Mouse (Mus musculus) layer of hippocampus, postnatal 36 days (tissue): ENCODE results near the gene Lrrc63. TPM values are rescaled to one million over a fixed set of nuclear protein-coding genes. Genes with fewer than 3 reads are reported as not detected.

Experiments
- DNase-seq, 2 experiments: peaks; one replicate each; pipeline ENCODE4 v3.0.0; 2022
- total RNA-seq, 2 experiments: library from RNA; stranded (reverse); gene quantifications; 2 replicates each; pipeline ENCODE4 v1.2.3; 2021

Lrrc63 gene
- total RNA-seq, 2 experiments from 2014 or later, result not detected

DNA sequence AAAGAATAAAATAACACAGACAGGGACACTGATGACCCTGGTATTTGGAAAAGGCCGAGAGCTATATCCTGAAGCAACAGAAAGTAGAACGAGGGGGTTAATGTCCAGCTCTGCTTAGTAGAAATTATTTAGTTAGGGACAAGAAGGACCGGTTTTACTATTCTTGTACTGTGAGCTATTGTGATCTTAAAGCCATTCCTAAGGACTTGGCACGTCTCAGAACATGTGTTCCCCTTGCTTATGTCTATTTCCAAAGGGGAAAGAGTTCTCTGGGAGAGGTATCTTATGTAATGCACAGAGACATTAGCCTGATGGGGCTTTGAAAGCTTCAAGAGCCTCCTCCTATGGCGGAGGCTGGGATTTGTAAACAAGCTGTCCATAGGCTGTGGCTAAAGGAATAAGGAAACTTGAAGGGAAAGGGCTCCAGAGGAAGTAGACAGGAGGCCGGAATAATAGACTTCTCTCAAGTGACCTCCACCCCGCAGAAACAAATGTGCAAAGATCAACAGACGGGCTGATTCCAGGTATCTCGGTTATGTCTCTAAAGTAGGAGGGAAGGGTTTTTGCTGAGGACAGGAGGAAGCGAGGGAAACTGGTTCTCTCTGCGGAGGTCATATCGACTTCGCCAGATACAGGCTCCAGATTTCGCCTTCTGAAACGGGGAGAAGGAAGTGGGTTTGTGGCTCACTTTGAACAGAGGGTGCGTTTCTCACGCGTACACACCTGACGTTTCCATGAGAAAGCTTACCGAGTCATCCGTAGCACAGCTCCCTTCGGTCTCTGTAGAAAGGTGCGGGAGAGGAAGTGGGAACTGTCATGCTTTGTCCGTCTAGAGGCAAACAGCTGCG is 5.7 kb upstream of the Lrrc63 start:
- DNase-seq, result no peak

DNA sequence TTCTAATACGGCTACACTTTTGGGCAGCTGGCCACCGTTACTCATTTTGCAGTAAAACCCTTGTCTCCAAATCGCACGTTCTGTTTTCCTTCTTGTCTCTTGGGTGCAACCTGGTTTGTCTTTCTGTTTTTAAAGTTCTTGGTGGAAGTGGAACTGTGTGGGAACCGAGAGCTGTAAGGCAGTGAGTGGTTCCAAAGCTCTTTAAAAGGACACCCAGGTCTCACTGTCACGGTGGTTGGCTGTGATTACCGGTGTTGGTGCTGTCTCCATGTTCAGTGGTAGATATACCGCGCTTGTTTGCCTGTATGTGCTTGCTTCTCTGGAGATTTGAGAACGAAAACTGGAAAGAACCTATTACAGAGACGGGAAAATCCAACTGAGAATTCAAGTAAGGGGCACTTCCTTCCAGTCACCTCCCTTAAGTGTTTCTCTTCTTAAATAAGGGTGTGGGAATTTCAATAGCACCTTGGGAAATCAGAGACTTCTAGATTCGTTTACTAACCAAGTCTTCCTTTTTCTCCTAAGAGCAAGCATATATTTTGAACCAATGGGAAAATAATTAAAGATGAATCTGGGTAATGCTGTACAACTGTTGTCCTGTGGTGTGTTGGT is 749 bp upstream of the Lrrc63 start:
- no peak for DNase-seq

DNA sequence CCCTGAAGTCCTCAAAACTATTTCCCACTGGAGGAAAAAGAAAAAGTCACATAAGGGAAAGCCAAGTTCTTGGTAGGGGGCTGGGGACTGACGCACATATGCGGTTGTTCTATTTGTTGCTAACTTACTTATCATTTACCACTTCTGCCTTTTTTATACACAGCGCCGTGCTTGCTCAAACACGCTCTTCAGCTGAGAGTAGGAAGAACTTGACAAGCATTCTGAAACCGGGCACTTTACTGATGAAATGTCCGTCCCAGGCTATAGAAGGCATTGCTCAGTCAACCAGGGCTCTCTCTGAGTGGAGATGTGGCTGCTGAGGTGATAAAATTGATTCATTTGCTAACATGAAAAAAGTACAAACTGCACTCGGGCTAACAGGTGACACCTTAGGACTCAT is 9.0 kb downstream of the Lrrc63 start:
- DNase-seq, result no peak

DNA sequence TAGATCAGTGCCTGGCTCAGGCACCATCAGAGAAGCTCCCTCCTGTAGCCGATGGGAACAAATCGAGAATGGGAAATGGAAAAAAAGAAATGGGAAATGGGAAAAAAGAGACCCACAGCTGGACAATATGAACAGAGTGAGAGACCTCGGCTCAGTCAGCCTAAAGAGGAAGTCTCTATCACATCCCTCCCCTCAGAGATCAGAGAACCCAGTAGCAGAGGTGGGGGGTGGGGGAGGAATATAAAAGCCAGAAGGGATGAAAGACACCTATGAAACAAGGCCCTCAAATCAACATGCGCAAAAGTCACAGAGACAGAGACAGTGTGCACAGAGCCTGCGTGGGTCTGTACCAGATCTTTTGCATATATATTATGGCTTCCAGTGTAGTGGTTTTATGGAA is 27.7 kb downstream of the Lrrc63 start:
- DNase-seq, result no peak

DNA sequence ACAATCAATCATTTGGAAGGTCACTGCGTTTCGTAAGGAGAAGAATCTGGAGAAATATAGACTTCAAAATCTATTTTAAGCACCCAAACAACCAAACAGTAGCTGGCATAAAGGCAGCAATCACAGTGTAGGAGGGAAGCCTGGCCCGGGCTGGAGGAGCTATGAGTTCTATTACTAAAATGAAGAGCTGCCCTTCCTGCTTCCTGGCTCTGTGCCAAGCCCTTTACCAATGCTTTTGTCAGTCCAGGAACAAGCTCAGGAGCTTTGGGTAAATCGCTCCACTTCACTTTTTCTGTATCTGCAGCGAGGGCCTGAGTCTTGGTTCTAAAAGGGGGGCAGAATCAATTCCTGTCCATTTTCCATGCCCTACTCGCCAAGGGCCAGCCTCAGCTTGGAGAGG is 52.7 kb downstream of the Lrrc63 start:
- no peak for DNase-seq

DNA sequence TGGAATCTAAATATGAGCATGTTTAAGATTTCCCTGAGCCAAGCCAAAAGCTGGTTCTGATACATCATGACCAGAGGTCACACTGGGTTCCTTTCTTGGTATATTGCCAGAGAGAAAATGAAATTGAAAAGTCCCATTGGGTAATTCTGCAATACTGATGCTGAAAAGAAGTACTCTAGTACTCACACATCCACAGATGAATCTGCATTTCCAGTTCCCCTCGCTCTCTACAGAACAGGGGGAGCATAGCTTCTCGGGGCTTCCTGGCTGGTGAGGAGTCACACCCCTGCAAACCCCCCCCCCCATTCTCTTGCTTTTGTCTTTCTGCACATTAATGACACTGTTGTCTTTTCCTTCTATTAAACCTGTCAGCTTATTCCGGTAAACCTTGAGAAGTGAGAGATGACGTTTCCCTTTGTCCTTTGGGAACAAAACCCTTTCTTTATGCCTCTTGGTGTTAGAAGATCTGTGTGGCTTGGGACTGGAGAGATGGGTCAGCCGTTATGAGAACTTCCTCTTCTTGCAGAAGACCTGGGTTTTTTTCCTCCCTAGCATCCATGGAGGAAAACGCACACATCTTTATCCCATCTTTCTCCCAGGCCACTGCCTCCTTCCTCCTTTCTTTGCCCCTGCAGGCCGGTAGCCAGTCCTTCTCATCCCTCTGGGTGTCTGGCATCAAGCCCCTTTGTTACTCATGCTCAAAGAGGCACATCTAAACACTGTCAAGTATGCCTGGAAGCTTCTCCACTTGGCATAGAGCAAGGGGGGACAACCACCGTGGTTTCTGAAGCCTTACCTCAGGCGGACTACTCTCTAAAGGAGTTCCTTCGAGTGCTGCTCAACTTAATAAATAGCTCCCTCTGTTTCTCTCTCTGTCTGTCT is 55.1 kb downstream of the Lrrc63 start:
- DNase-seq, result no peak

DNA sequence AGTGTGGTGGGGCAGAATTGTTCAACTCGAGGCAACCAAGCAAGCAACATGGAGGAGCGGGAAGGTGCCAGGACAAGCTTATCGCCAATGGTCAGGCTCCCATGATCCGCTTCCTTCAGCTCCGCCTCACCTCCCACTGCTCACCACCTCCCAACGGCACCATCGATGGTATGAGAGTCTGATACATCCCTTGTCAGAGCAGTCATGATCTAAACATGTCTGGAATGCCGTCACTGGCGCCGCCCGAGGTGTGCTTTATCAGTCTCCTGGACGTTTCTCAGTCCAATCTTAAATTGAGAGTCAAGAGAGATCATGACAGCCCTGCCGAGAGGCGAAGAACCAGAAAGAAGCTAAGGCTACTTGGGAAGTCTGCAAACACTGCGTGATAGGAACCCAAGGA is 59.6 kb downstream of the Lrrc63 start:
- no peak for DNase-seq

DNA sequence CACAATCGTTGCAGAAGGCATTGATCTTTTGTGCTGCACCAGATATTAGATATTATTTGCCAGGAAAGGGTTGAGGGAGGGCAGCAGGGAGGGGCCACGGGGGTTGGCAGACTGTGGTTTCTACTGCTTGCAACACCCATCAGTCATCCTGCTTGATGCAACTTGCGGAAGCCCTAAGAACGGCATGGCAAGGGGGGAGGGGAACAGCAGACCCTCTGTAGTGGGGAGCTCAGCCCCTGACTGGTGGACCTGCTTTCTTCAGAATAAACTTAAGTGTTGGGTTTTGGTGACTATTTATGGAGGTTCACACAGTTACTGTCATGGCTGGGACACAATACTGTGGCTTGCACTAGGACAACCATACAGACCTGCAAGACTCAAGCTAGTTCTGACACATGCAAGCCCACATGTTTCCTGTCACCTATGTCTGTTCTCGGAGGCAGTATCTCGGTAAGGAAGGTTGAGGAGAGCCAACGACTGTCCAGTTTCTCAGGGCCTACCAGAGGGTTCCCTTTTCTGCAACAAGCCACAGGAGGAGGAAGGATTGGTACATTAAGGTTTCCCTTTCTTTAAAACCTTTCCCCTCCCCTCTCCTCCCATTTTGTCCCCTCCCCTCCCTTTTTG is 61.2 kb downstream of the Lrrc63 start:
- no peak for DNase-seq

DNA sequence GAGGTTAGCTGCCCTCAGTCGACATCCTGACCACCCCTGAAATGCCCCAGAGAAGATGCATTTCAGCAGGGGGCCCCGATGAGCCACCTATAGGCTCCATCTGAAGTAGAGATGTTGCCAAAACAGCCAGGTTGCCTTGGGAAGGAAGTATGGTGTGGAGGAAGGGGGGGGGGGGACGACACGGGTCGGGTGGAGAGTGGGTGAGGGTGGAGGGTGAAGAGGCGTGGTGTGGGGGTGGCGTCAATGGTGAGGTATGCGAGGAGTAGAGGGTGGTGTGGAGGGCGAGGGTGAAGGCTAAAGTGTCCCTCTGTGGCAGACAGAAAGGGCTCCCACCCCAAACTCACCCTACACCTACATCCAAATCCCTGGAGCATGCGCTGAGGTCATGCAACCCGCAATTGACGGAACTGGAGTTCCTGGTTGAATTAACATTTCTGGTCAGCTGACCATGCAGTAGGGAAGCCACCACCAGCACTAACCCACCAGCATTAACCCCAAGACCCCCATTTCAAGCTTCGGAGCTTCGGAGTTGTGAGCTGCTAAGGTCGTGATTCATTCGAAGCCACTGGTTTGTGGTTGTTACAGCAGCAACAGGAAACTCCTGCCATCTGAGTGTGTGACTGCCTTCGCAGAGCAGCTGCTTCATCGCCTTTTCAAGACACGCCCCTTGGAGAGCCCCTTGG is 62.1 kb downstream of the Lrrc63 start:
- DNase-seq, result no peak

DNA sequence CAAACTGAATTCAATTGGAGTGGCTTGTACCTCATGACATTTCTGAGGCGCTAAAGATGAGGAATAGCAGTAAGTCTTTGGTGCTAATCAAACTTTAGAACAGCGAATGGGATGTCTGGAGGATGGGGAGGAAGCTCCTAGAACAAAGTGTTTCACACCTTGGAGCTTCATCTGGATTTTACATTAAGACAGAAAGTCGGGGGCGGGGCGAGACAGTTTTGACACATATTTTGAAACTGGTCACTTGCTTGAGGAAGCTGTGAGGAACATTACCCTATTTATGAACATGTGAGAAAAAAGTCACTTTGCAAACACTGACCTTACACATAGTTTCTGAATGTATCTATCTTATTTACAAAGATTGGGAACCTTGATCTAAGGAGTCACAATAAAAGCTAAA is 65.5 kb downstream of the Lrrc63 start:
- no peak for DNase-seq

DNA sequence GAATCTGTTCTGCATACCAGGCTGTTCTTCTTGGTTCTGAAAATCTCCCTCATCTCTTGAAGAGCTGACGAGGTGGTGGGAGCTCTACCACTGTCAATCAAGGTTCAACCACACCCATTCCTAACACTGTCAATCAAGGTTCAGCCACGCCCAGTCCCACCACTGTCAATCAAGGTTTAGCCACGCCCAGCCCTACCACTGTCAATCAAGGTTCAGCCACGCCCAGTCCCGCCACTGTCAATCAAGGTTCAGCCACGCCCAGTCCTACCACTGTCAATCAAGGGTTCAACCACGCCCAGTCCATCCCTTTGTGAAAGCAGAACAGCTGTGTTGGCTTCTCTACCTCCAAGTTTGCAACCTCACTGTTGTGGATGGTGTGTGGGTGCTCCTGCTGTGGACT is 66.2 kb downstream of the Lrrc63 start:
- DNase-seq, result no peak

DNA sequence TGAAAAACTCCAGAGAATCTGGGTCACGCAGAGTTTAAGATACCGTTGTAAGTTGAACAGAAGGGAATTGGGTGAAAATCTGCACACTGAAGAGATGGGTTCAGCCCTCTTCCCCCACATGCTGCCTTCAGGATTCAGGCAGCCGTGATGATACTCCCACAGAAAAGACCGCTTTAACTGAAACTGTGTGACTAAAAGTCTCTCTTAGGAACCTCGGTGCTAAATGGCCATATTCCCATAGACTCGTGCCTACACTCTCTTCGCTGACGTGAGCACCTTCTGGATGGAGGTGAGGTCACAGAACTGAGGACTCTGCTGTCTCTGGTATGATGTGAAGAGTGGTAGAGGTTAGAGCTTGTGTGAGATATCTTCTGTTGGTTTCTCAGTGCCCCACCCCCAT is 66.7 kb downstream of the Lrrc63 start:
- DNase-seq, result no peak

DNA sequence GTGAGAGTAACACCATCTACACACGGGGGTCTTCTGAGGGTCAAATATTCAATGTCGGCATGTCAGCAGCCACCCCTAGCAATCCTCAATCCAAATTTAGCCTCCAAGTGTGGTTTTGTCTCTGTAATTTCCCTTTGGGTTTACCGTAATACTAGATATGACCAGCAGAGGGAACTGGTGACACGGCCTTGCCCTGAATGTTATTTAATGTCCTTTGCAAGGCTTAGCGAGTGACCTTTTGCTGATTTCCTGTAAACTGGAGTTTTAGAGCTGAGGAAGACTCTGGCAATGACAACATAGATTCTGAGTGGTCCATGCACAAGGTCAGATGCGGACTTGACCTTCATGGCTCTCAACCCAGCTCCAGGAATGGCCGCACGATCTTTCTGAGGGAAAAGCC is 70.1 kb downstream of the Lrrc63 start:
- no peak for DNase-seq

DNA sequence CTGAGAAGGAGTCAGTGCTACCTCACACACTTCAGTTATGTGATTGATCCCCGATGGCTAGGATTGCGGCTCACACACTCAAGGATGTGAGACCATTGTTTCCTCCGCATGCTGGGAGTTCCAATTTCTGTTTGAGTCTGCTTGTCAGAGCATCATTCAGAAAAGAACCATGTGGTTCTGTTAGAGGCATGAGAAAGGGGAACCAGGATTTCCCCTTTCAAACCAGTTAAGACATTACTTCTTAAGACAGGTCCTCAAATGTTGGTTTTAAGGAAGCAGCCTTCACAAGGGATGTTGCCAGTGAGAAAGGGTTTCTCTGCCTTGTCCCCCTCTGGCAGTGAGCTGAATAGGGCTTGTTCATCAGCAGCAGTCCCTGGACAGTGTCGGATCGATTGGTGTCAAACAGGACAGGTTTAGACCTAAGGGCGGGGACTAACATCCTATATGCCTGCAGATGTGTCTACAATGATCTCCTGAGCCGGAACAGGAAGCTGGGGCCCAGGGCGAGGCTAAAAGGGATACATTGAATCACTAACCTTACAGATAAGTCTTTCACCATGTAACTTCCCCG is 73.7 kb downstream of the Lrrc63 start:
- no peak for DNase-seq

DNA sequence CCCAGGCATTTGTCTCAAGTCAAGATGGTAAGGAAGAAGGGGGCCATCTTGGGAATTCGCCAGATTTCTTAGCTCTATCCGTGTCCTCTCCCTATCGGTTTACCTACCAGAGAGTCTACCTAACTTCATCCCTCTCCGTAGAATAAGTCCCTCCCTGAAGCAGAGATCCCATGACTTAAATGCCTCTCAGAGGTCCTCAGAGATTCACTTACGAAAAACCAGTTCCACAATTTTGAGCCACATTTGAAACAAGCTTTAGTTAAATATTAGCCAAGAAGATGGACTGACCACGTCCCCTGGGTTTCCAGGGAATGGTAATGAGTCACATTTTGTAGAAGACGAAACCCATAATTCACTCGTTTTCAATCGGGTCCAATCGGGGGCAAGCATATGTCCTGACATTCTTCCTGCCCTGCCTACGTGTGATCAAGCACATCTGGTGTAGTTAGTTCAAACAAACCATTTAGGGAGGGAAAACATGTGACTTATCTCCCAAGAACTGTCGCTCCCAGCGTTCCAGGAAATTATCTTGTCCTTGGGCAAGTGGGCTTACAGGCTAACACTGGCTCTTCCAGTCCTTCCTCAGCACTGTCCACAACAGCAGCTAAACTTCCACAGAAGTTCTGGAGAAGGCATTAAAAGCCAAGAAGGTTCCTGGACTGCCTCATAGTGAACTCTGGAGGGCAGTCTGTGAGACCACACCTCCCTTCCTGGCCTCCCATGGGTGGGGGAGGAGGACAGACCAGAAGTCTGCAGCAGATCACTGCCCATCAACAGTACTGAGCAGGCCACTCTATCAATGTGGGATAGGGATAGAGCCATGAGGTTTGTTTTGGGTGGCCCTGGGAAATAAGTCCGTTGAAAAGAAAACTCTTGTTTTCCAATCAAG is 76.0 kb downstream of the Lrrc63 start:
- no peak for DNase-seq

DNA sequence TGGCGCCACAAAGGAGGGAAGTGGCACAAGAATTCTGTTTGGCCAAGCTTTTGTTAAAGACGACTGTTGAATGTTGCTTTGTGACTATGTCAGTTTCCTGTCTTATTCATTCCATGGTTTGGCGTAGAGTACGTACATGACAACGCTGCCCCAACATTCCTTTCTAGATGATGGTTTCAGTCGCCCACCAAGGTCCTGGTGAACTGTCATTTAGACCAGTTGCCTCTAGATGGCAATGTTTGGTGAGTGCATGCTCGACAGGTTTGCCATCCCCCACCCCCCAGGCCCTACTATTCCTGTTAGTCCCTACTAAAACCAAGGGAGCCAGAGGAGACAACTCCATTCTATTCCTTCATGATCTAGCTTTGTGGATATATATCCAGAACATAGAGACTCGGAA is 78.2 kb downstream of the Lrrc63 start:
- DNase-seq, result no peak

DNA sequence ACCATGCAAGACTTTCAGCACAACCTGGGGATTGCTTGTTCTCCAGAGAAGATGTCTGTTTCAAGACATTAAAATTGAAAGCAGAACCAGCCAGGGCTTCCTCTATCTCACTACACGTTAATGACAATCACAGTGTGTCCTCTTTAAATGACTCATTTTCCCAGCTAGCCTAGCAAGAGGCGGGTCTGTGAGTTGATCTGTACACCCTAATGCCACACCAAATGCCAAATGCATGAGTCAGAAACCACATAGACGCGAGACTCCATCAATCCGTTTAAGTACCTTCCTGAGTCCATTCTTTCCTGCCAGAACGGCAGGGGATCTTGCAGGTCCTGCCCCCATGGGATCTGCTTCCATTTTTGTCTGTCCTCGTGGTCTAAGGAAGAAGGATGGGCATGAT is 85.5 kb downstream of the Lrrc63 start:
- DNase-seq, result no peak

DNA sequence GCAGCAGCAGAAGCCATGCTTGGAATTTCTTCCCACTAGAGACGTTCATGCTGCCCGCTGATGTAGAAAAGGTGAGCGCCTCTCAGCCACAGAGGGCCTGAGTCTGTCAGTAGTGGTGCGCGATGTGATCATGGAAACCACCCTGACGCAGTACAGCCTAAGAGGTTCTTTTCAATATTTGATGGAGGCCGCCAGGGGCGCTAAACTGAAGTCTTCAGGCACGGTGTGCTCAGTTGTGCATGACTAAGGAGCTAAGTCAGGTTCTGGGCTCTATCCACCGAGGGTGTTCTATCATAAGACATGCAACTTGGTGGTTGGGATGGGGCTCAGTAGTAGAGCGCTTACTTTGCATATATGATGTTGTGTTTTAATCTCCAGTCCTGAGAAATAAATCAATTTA is 95.2 kb downstream of the Lrrc63 start:
- DNase-seq, result no peak
